Mouse (Mus musculus) ovary, postnatal 14 days (tissue): Measurements from ENCODE around the gene Tpst1.

ENCODE experiments used
- DNase-seq: peaks from one replicate; pipeline ENCODE4 v3.0.0; 2022; ENCODE audit warnings: low spot score

The Tpst1 gene

DNA sequence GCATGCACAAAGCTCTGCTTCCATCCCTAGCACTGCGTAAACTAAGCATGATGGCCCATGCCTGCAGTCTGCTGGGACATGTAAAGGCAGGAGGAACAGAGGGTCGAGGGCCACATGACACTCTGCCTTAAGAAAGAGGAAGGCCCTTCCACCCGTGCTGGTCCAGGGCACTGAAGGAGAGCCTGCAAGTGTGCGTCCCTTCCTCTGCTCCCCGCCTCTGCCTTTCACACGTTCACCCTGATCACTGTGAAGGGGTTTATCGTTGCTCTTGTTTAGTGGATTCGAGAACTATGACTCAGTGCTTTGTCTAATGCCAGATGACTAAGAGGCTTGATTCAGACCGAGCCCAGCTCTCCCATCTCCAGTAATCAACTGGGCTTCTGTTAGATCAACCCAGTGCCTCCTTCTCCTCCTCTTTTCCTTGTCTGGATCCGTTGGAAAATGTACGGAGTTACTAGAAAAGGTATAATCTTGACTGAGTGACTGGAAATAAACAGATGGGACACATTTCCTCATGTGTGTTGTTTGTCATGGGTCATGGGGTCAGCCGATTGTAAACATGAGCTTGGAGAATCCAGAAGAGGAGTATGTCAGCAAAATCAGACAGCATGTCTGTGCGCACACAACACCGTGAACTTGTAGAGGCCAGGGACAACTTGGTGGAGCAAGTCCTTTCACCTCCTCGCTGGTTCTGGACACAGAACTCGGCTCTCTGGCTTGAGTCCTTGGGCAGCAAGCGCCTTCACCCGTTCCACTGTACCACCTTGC lies 16.7 kb downstream of the Tpst1 start:
- DNase-seq = no peak

- no peak for DNase-seq
Observed at GRCm38 (mm10) chr5:130096754-130097153, 23.6 kb downstream of the Tpst1 start.

- DNase-seq = no peak
Observed at GRCm38 (mm10) chr5:130097837-130098236, 24.7 kb downstream of the Tpst1 start.

DNA sequence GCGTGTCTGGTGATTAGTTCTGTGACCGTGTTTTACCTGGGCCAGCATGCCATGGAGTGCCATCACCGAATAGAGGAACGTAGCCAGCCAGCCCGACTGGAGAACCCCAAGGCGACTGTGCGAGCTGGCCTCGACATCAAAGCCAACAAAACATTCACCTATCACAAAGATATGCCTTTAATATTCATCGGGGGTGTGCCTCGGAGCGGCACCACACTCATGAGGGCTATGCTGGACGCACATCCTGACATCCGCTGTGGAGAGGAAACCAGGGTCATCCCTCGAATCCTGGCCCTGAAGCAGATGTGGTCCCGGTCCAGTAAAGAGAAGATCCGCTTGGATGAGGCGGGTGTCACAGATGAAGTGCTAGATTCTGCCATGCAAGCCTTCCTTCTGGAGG lies 28.6 kb downstream of the Tpst1 start:
- no peak for DNase-seq

- no peak for DNase-seq
Observed at GRCm38 (mm10) chr5:130109348-130109747, 36.2 kb downstream of the Tpst1 start.

DNA sequence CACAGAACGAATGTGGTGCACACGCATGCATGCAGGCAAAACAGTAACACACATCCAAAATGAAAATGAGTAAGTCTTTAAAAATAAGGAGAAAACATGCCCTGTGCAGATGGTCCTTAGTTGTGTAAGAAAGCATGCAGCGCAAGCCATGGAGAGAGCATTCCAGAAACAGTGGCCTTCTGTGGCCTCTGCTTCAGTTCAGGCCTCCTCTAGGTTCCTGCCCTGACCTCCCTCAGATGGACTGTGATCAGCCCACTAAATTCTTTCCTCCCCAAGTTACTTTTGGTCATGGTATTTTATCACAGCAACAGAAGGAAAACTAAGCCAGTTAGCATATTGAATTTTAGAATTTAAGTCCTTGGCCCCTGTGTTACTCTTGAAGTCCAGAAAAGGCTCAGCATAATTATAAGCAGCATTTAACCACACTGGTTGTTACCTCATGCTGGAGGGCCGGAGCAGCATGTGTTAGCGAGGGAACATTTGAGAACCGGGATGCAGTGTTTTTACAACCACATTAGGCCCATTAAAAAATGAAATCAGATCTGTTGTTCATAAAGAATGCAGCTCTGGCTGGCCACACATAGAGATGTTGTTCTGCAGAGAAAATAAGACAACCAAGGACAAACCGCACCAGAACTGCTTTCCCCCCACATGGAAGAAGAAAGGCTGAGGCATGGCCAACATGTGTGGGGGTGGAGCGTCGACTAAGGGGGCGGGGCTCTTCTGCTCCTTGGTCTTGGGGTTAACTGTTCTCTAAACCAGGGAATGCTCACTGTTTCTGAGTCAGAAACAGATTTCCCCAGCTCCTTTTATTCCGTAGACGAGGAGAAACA lies 37.7 kb downstream of the Tpst1 start:
- no peak for DNase-seq

DNA sequence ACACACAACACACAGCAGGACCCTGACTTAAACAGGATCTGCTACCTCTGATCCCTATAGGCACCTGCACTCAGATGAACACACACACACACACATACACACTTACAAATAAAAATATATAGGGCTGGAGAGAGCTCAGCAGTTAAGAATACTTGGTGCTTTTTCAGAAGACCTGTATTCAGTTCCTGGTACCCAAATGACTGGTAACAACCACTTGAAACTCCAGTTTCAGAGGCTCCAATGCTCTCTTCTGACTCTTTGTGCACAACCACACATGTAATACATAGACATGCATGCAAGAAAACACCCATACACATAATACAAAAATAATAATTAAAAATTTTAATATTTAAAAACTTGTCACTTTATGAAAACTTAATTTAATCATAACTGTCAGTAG lies 39.5 kb downstream of the Tpst1 start:
- DNase-seq = no peak

- DNase-seq = no peak
Observed at GRCm38 (mm10) chr5:130116116-130116515, 43.0 kb downstream of the Tpst1 start.

GRCm38 (mm10) chr5:130116857-130117256 lies 43.7 kb downstream of the Tpst1 start:
- no peak for DNase-seq

DNA sequence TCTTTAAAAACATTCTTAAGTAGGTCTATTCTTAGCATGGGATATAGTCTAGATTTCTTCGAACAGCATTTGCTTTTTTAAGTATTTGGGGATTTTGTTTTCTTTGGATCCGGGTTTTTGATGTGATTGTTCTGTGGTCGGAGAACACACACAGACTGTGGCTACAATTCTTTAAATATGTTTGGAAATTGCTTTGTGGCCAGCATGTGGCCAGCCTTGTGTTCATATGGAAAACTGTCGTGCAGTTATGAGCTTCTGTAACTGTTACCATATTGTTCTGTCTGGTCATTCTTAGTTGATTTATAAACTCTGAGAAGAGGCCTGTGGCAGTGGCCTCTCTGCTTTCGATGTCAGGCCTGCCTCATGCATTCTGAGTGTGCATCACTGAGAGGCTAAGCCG lies 44.8 kb downstream of the Tpst1 start:
- no peak for DNase-seq

- DNase-seq = no peak
Observed at GRCm38 (mm10) chr5:130119236-130119635, 46.1 kb downstream of the Tpst1 start.

GRCm38 (mm10) chr5:130120070-130120736 lies 47.1 kb downstream of the Tpst1 start:
- no peak for DNase-seq

GRCm38 (mm10) chr5:130120904-130121303 lies 47.8 kb downstream of the Tpst1 start:
- no peak for DNase-seq

DNA sequence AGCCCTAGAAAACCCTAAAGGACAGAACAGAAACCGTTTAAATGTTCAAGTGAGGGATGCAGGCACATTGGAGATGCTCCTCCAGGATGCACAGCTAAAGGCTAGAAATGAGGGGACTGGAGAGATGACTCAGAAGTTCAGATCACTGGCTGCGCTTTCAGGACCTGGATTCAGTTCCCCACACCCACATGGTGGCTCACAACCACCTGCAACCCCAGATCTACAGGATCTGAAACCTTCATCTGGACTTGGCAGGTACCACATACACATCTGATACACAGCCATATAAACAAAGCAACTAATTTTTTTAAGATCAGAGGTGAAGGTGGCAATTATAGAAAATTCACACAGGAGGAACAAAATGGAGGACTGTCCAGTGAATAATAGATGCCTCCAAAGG lies 49.2 kb downstream of the Tpst1 start:
- DNase-seq = no peak

- DNase-seq = no peak
Observed at GRCm38 (mm10) chr5:130124271-130124670, 51.1 kb downstream of the Tpst1 start.

DNA sequence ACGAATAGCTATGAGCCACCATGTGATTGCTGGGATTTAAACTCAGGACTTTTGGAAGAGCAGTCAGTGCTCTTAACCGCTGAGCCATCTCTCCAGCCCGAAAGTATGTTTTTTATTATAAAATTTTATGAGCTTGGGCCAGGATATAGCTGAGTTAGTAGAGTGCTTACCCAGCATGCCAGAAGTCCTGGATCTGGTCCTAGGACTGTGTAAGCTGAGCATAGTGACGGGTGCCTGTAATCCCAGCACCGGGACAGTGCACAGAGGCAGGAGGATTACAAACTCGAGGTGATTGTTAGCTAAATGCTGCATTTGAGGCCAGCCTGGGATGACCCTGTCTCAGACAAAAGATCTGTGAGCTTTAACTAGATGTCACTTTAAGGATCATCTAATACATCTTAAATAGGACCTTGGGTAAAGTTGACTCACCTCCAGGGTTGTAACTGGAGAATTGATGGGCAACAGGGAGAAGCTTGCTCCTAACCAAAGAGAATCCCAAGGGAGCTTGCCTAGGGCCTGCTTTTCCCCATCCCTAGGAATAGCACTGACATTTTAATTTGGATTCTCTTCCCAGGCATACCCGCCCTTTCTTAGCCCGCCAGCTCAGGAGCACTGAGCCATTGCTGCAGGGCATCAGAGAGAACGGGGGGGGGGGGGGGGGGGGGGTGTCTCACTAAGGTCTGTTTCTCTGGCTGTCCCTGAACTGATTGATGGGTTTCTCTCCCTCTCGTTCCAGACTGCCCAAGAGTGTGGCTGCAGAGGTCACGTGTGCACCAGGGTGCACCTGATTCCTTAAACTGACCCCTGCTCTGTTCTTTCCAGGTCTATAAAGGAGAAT lies 55.8 kb downstream of the Tpst1 start:
- no peak for DNase-seq

- DNase-seq = no peak
Observed at GRCm38 (mm10) chr5:130129524-130129793, 56.3 kb downstream of the Tpst1 start.

DNA sequence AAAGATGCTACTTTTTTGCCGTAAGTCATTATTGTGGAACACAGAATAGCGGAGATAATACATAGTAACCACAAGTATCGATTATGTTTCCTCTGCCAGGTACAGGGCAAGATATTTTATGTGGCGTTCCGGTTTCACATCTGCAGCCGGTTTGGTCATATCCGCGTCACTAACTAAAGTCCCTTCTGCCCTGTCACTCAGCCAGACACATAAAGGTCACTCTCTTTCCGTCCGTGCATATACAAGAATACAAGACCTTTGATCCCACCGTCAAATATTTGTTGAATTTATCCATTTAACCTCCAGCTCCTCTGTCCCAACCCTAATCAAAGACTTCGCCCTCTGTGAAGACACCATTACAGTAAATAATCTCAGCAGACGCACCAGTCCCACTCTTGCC lies 63.5 kb downstream of the Tpst1 start:
- DNase-seq = no peak

GRCm38 (mm10) chr5:130139393-130139792 lies 66.3 kb downstream of the Tpst1 start:
- DNase-seq = peak; percentile 83

DNA sequence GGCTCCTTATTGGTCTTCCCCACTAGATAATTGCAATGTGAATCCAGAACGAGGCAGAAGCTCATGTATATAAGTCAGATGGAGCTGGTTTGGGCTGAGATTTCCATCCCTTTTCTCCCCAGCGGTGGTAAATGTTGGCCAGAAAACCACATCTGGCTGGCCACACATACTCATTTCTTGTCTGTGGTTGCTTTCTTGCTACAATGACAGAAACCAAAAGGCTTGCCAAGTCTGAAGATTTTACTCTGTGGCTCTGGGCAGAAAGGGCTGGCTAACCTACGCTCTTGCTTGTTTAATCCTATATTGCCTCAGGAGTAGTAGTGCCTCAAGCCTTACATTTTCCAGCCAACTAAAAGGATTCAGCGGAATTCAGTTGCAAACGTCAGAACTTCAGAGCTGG lies 68.0 kb downstream of the Tpst1 start:
- DNase-seq = no peak

GRCm38 (mm10) chr5:130142041-130142440 lies 68.9 kb downstream of the Tpst1 start:
- no peak for DNase-seq

GRCm38 (mm10) chr5:130143101-130143500 lies 70.0 kb downstream of the Tpst1 start:
- no peak for DNase-seq
